Mouse (Mus musculus) urinary bladder, postnatal 36 days (tissue): Measurements from ENCODE around the gene Hist2h3c1.
A peak's percentile ranks its signal among the peaks of the same experiment; 100 is the strongest.
"Not testable (repeated sequence)": the region's sequence is repeated elsewhere in the genome, so short reads cannot be mapped to it uniquely, and the experiment has no call there.

Source experiments
- DNase-seq, 2 experiments: peaks; one replicate each; pipeline ENCODE4 v3.0.0; 2022; ENCODE audit warnings: low spot score in 2 of 2, mixed read lengths in 1 of 2

The Hist2h3c1 gene

GRCm38 (mm10) chr3:96246427-96246856 lies at the start of gene Hist2h3c1:
Hist2h3c1 (plus strand) TSS chr3:96246685.
- not testable (repeated sequence) for DNase-seq

GRCm38 (mm10) chr3:96197129-96197749 lies 49.2 kb upstream of the Hist2h3c1 start:
- peak; percentile 81 to 90 for DNase-seq

- DNase-seq: no peak
These were observed 48.3 kb upstream of the Hist2h3c1 start for GRCm38 (mm10) chr3:96198181-96198580.

- DNase-seq: not testable (repeated sequence)
These were observed 47.8 kb upstream of the Hist2h3c1 start for GRCm38 (mm10) chr3:96198601-96199251.

- no peak for DNase-seq
These were observed 46.8 kb upstream of the Hist2h3c1 start for GRCm38 (mm10) chr3:96199731-96200130.

GRCm38 (mm10) chr3:96207819-96208218 lies 38.7 kb upstream of the Hist2h3c1 start:
- no peak for DNase-seq

GRCm38 (mm10) chr3:96209242-96209641 lies 37.2 kb upstream of the Hist2h3c1 start:
- DNase-seq: no peak

- DNase-seq: no peak
These were observed 27.3 kb upstream of the Hist2h3c1 start for GRCm38 (mm10) chr3:96219191-96219641.

GRCm38 (mm10) chr3:96219661-96220130 lies 26.8 kb upstream of the Hist2h3c1 start, which contains the start of the genes Bola1 and Hist2h2ab:
Bola1 (minus strand) TSS chr3:96219709.
Hist2h2ab (plus strand) TSS chr3:96219865.
- peak; percentile 65 to 67 for DNase-seq

- not testable (repeated sequence) for DNase-seq
These were observed 26.2 kb upstream of the Hist2h3c1 start for GRCm38 (mm10) chr3:96220131-96220764.

- DNase-seq: peak; percentile 78 to 87
These were observed 25.5 kb upstream of the Hist2h3c1 start, which contains the start of the genes Hist2h2ac and Hist2h2be for GRCm38 (mm10) chr3:96220765-96221639. Hist2h2ac (minus strand) TSS chr3:96220880. Hist2h2be (plus strand) TSS chr3:96221119.

- DNase-seq: no peak
These were observed 24.8 kb upstream of the Hist2h3c1 start for GRCm38 (mm10) chr3:96221640-96222038.

- DNase-seq: no peak
These were observed 23.7 kb upstream of the Hist2h3c1 start for GRCm38 (mm10) chr3:96222774-96223173.

GRCm38 (mm10) chr3:96225421-96225820 lies 21.1 kb upstream of the Hist2h3c1 start:
- no peak for DNase-seq

GRCm38 (mm10) chr3:96226695-96227648 lies 19.5 kb upstream of the Hist2h3c1 start:
- peak in 1 of 2 experiments; percentile 14 for DNase-seq

- DNase-seq: no peak
These were observed 17.7 kb upstream of the Hist2h3c1 start for GRCm38 (mm10) chr3:96228828-96229227.

- no peak for DNase-seq
These were observed 16.1 kb upstream of the Hist2h3c1 start for GRCm38 (mm10) chr3:96230404-96230803.

GRCm38 (mm10) chr3:96230910-96231757 lies 15.4 kb upstream of the Hist2h3c1 start:
- DNase-seq: no peak

- no peak for DNase-seq
These were observed 14.7 kb upstream of the Hist2h3c1 start for GRCm38 (mm10) chr3:96231758-96232120.
